Mouse (Mus musculus) MEL (cell line): Measurements from ENCODE around the gene Tspan18.

Source experiments
- CTCF ChIP-seq, 3 experiments: IDR thresholded peaks in 2 of 3; conservative IDR thresholded peaks in 1 of 3; 2 replicates each; pipeline ENCODE4 v1.5.1; 2011 to 2012; ENCODE audit warnings: low read length in 3 of 3, low read depth in 2 of 3, mild to moderate bottlenecking in 2 of 3, improper control_type of control experiment in 1 of 3, inconsistent platforms in 1 of 3, mixed read lengths in 1 of 3, moderate library complexity in 1 of 3; ENCODE audit not compliant: control insufficient read depth in 1 of 3, insufficient read depth in 1 of 3, poor library complexity in 1 of 3, severe bottlenecking in 1 of 3
- ELF1 ChIP-seq: IDR thresholded peaks from 2 replicates; pipeline ENCODE4 v1.6.1; 2014; ENCODE audit warnings: low read depth, mild to moderate bottlenecking, inconsistent platforms, low read length, improper control_type of control experiment, moderate library complexity
- POLR2A ChIP-seq, 2 experiments: IDR thresholded peaks; 2 replicates each; pipeline ENCODE4 v1.6.1; 2011 to 2012; ENCODE audit warnings: low read length in 2 of 2, mild to moderate bottlenecking in 2 of 2, control low read depth in 1 of 2, improper control_type of control experiment in 1 of 2, low read depth in 1 of 2, moderate library complexity in 1 of 2; ENCODE audit not compliant: control insufficient read depth in 1 of 2, insufficient read depth in 1 of 2, poor library complexity in 1 of 2
- POLR2AphosphoS5 ChIP-seq: IDR thresholded peaks from 2 replicates; pipeline ENCODE4 v1.6.1; 2012; ENCODE audit warnings: low read depth, borderline replicate concordance, mild to moderate bottlenecking, inconsistent platforms, low read length, moderate library complexity, mixed read lengths
- USF1 ChIP-seq: IDR thresholded peaks from 2 replicates; pipeline ENCODE4 v1.6.1; 2014; ENCODE audit warnings: low read depth, mild to moderate bottlenecking, inconsistent platforms, low read length, improper control_type of control experiment, moderate library complexity

DNA sequence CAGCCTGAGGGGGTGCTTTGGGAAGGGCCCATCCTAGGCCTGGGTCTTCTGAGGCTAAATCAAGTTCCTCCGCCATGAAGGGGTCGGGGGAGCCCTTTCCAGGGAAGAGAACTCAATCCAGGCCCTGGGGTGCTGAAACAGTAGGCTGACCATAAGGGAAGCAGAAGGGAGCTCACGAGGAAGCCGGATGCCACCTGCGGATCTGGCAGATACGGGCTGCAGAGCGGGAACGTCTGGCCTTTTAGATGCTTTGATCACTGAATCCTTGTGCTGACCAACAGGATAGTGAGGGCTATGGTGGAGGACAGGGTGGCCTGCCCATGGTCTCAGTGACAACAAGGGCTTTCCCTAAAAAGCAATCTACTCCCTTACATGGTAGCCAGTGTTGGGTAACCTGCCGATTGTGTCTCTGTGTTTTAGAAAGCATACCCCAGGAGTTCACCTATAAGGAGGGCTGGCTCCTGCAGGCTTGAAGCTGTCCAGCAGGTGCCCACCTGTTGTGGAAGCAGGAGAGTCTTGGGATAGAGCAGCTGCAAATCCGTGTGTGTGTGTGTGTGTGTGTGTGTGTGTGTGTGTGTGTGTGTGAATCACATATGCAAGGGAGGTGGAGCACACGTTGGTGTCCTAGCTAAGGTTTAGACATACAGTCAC, 90.7 kb downstream of the Tspan18 start:
- TF ChIP-seq USF1 (no peak), CTCF (IDR thresholded peaks at IDR 0.05 in 2 of 3, conservative IDR thresholded peaks at IDR 0.05 in 1 of 3; ENCODE audit: control insufficient read depth in 1 of 3, insufficient read depth in 1 of 3, low read depth in 2 of 3, low read length in 3 of 3, poor library complexity in 1 of 3, severe bottlenecking in 1 of 3) (no peak), POLR2A (IDR thresholded peaks at IDR 0.05; ENCODE audit: control insufficient read depth in 1 of 2, insufficient read depth in 1 of 2, low read depth in 1 of 2, low read length in 2 of 2, poor library complexity in 1 of 2) (no peak), POLR2AphosphoS5 (no peak), ELF1 (no peak)
